Mouse (Mus musculus): ENCODE results near the gene Mms22l. TPM values are rescaled to one million over a fixed set of nuclear protein-coding genes. Genes with fewer than 3 reads are reported as not detected.
"Not testable (repeated sequence)": the region's sequence is repeated elsewhere in the genome, so short reads cannot be mapped to it uniquely, and the experiment has no call there.

Gene Mms22l
- polyA plus RNA-seq, 1 experiment from 2014 or later = 3.0 TPM

- in situ Hi-C loops (cut with MboI; ENCODE audit: low pct_unique_long_range_greater_than_20kb) = no loop called here
- ATAC-seq (no peak), DNase-seq (ENCODE audit: low read depth, low spot score) (no peak)
- TF ChIP-seq CTCF (IDR thresholded peaks at IDR 0.05) = no peak
- CTCF ChIA-PET = interaction anchor here (0.9 kb wide), 1 partner anchor 12 kb away, joined by 3 read pairs; no protein-coding TSS in a partner anchor
- POLR2A ChIA-PET = no interaction called here
- no peaks in the 10 kb centered on the region for H3K27me3 ChIP-seq
These were observed 123.8 kb downstream of the Mms22l start for GRCm38 (mm10) chr4:24620005-24620404.

GRCm38 (mm10) chr4:24620440-24620839, 124.2 kb downstream of the Mms22l start:
- ChIA-PET POLR2A (no interaction called here), CTCF (no interaction called here)
- in situ Hi-C loops (cut with MboI; ENCODE audit: low pct_unique_long_range_greater_than_20kb) = no loop called here
- ATAC-seq = no peak
- H3K27me3 ChIP-seq = no peaks in the 10 kb centered on the region
- no peak for DNase-seq (ENCODE audit: low read depth, low spot score)
- TF ChIP-seq CTCF (IDR thresholded peaks at IDR 0.05) = no peak

DNA sequence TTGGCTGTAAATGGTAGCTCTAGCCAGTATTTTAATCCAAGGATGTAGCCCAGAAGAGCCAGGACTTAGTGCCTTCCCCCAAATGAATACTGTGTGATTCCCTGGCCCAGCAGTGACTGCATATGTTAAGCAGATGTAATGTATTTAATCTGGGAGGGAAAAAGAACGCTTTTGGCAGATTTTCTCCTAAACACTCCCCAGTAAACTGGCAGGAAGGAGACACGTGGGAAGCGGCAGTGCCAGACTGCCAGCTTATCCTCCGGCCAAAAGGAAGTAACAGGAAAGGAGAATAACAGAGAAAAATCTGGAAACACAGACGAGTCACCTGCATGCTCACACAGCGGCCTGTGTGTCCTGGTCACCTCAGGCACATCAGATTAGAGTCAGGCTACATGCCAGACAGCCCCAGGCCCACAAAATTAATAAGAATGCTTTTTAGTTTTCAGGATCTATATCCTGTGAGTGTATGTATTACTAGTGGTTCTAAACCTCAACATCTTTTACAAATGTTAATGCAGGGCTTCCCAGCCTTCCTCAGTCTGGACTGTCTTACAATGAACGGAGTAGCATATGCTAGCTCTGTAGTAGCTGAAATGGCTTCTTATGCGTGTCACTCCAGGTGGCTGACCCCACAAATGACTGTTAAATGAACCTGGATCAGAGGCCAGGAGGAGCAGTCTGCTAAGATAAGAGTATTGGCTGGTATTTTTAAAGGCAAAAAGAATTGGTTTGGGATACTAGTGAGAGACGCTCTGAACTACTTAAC, 125.4 kb downstream of the Mms22l start:
- TF ChIP-seq CTCF (IDR thresholded peaks at IDR 0.05) = no peak
- POLR2A ChIA-PET = no interaction called here
- no peaks in the 10 kb centered on the region for H3K27me3 ChIP-seq
- CTCF ChIA-PET = no interaction called here
- no peak for DNase-seq (ENCODE audit: low read depth, low spot score)
- in situ Hi-C loops (cut with MboI; ENCODE audit: low pct_unique_long_range_greater_than_20kb) = no loop called here
- ATAC-seq = no peak

- DNase-seq (ENCODE audit: low read depth, low spot score) = no peak
- ChIA-PET CTCF (no interaction called here), POLR2A (no interaction called here)
- in situ Hi-C loops (cut with MboI; ENCODE audit: low pct_unique_long_range_greater_than_20kb) = no loop called here
- H3K27me3 ChIP-seq = no peaks in the 10 kb centered on the region
- no peak for TF ChIP-seq CTCF (IDR thresholded peaks at IDR 0.05)
- ATAC-seq = no peak
These were observed 129.8 kb downstream of the Mms22l start for GRCm38 (mm10) chr4:24625951-24626584.

- no peak for TF ChIP-seq CTCF (IDR thresholded peaks at IDR 0.05)
- DNase-seq (ENCODE audit: low read depth, low spot score) = no peak
- CTCF ChIA-PET = no interaction called here
These were observed 130.4 kb downstream of the Mms22l start for GRCm38 (mm10) chr4:24626686-24627085.

GRCm38 (mm10) chr4:24627871-24628270, 131.6 kb downstream of the Mms22l start:
- ChIA-PET CTCF (no interaction called here), POLR2A (interaction anchor here (0.7 kb wide), 1 partner anchor 93 kb away, joined by 3 read pairs; no protein-coding TSS in a partner anchor)
- in situ Hi-C loops (cut with MboI; ENCODE audit: low pct_unique_long_range_greater_than_20kb) = no loop called here
- ATAC-seq (no peak), DNase-seq (ENCODE audit: low read depth, low spot score) (no peak)
- H3K27me3 ChIP-seq = no peaks in the 10 kb centered on the region
- no peak for TF ChIP-seq CTCF (IDR thresholded peaks at IDR 0.05)

More at GRCm38 (mm10) chr4:24626686-24627085, 130.4 kb downstream of the Mms22l start:
- ATAC-seq = no peak
- POLR2A ChIA-PET = no interaction called here
- in situ Hi-C loops (cut with MboI; ENCODE audit: low pct_unique_long_range_greater_than_20kb) = no loop called here
- no peaks in the 10 kb centered on the region for H3K27me3 ChIP-seq

GRCm38 (mm10) chr4:24630430-24630829, 134.2 kb downstream of the Mms22l start:
- no peak for ATAC-seq
- in situ Hi-C loops (cut with MboI; ENCODE audit: low pct_unique_long_range_greater_than_20kb) = no loop called here
- no peak for TF ChIP-seq CTCF (IDR thresholded peaks at IDR 0.05)
- POLR2A ChIA-PET = no interaction called here
- H3K27me3 ChIP-seq = no peaks in the 10 kb centered on the region
- CTCF ChIA-PET = no interaction called here
- DNase-seq (ENCODE audit: low read depth, low spot score) = no peak

GRCm38 (mm10) chr4:24631177-24631911, 135.1 kb downstream of the Mms22l start:
- DNase-seq (ENCODE audit: low read depth, low spot score) (no peak), ATAC-seq (no peak)
- in situ Hi-C loops (cut with MboI; ENCODE audit: low pct_unique_long_range_greater_than_20kb) = no loop called here
- no peak for TF ChIP-seq CTCF (IDR thresholded peaks at IDR 0.05)
- no peaks in the 10 kb centered on the region for H3K27me3 ChIP-seq
- POLR2A ChIA-PET = no interaction called here
- CTCF ChIA-PET = no interaction called here

GRCm38 (mm10) chr4:24642306-24642705, 146.1 kb downstream of the Mms22l start:
- ChIA-PET CTCF (no interaction called here), POLR2A (no interaction called here)
- ATAC-seq (no peak), DNase-seq (ENCODE audit: low read depth, low spot score) (no peak)
- no peaks in the 10 kb centered on the region for H3K27me3 ChIP-seq
- in situ Hi-C loops (cut with MboI; ENCODE audit: low pct_unique_long_range_greater_than_20kb) = no loop called here
- no peak for TF ChIP-seq CTCF (IDR thresholded peaks at IDR 0.05)

- CTCF ChIA-PET; H3K27me3 ChIP-seq; DNase-seq (ENCODE audit: low read depth, low spot score); in situ Hi-C loops (cut with MboI; ENCODE audit: low pct_unique_long_range_greater_than_20kb); ATAC-seq; POLR2A ChIA-PET: not testable (repeated sequence)
These were observed 148.5 kb downstream of the Mms22l start for GRCm38 (mm10) chr4:24644735-24645134.

Measured in Patski (cell line).